Mouse (Mus musculus): ENCODE data around the gene Tgfa. TPM values are rescaled to one million over a fixed set of nuclear protein-coding genes. Genes with fewer than 3 reads are reported as not detected.

The Tgfa gene
- not detected in 2 replicates for total RNA-seq (2023)

DNA sequence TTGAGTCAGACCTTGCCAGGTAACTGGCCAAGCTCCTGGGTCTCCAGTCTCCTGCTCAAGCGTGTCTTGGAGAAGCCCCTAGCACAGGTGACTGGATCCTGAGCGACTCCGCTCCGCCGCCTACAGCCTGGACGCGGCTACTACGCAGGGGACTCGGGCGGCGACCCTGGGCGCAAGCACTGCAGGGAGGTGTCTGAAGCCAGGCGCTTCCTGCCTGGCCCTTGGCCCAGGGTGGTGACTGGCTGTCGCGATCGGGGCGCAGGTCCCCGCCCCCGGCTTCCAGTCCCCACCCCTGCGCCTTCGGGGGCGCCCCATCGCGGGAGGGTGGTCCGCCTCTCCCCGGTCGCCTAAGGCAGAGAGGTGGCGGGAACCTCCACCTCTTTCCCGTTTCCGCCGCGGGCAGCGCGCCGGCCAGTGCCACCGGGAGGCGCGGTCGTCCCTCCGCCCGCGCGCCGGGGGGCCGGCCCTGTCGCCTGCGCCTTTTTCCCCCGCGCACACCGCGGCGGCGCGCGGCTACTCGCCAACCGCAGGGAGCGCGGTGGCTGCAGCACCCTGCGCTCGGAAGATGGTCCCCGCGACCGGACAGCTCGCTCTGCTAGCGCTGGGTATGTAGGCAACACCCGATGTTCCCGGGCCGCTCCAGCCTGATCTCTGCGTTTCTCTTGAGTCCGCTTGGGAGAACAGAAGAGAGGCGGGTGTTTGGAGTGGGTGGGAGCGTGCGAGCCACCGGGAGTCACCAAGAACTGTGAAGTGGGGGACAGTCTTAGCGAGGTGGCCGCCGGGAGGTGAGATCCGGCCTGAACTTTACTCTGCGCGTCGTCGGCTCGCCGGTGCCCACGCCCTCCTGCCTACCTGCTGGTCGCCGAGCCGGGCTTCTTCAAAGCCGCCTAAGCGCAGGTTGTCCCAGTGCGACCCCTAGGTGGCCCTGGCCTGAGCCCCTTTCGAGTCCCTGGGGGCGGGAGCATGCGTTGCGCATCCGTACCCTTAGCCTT, at the start of gene Tgfa:
Gene Tgfa (plus strand): TSS at position 283 of the 992 bp plus-strand sequence.

Other genes with a start within 250 kb of the Tgfa start
- gene Dusp11, start 233.6 kb upstream of the Tgfa start, total RNA-seq (2023) = 148 and 168 TPM in 2 replicates
- not detected in 2 replicates for gene Figla, start 179.1 kb upstream of the Tgfa start, total RNA-seq (2023)
- gene Add2, start 166.5 kb upstream of the Tgfa start, total RNA-seq (2023) = 1.2 and 2.7 TPM in 2 replicates
- gene Fam136a, start 170.4 kb downstream of the Tgfa start, total RNA-seq (2023) = 2.0 and 2.8 TPM in 2 replicates
- gene Snrpg, start 176.1 kb downstream of the Tgfa start, total RNA-seq (2023) = 83.3 and 105 TPM in 2 replicates
- 29.2 and 43.1 TPM in 2 replicates for gene Pcyox1, start 201.9 kb downstream of the Tgfa start, total RNA-seq (2023)
- gene Tia1, start 209.0 kb downstream of the Tgfa start, total RNA-seq (2023) = 34.3 and 34.9 TPM in 2 replicates
- gene Gm44790, start 231.4 kb downstream of the Tgfa start, total RNA-seq (2023) = 1.1 TPM in 1 of 2 replicates, not detected in the other
- 20.1 and 27.2 TPM in 2 replicates for gene C87436, start 243.2 kb downstream of the Tgfa start, total RNA-seq (2023)